Mouse (Mus musculus) bone marrow, adult 2 months (tissue): ENCODE results near the gene Prl4a1.

Experiments
- CTCF ChIP-seq: fragments of 200-500 bp; IDR thresholded peaks from 2 replicates; pipeline ENCODE4 v1.5.1; 2011; ENCODE audit warnings: low read length, control low read depth; ENCODE audit not compliant: control insufficient read depth, insufficient read depth
- POLR2A ChIP-seq: fragments of 200-500 bp; IDR thresholded peaks from 2 replicates; pipeline ENCODE4 v1.6.1; 2011; ENCODE audit warnings: low read depth, mild to moderate bottlenecking, control low read depth, low read length, borderline replicate concordance; ENCODE audit not compliant: control insufficient read depth

DNA sequence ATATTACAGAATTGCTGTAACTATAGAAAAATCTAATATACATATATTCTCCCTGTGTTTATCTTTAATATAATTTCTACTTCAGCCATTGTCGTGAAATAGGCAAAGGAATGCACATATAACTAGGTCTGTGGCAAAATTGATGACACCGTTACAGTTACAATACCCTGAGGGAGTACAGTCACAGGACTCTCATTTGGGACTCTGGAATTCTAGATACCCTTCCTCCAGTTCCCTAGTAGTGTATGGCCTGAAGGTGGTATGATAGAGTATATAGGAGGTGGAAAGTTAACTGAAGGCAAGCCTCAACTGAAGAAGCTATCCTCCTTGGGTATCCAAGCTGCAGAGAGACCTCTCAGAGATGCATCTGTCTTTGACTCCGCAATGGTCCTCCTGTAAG, at the start of gene Prl4a1:
- no peak for TF ChIP-seq POLR2A
- TF ChIP-seq CTCF, result no peak
